Mouse (Mus musculus) cerebellum, adult 2 months (tissue): ENCODE measurements around the gene Crp. TPM values are rescaled to one million over a fixed set of nuclear protein-coding genes. Genes with fewer than 3 reads are reported as not detected.

Experiments used
- DNase-seq, 2 experiments: peaks; one replicate each; pipeline ENCODE4 v3.0.0; 2021
- H3K27ac ChIP-seq: fragments of 200-500 bp; 2 replicates; pipeline ENCODE4 v1.5.1; 2012; ENCODE audit warnings: low read length, control low read depth, inconsistent platforms; ENCODE audit not compliant: insufficient read depth
- H3K27me3 ChIP-seq: fragments of 200-500 bp; 2 replicates; pipeline ENCODE4 v1.6.1; 2012; ENCODE audit warnings: inconsistent platforms, mild to moderate bottlenecking, low read length, moderate library complexity; ENCODE audit not compliant: control insufficient read depth, insufficient read depth
- H3K4me1 ChIP-seq: fragments of 200-500 bp; 2 replicates; pipeline ENCODE4 v1.6.1; 2011; ENCODE audit warnings: low read length; ENCODE audit not compliant: control insufficient read depth, insufficient read depth
- H3K4me3 ChIP-seq: fragments of 200-500 bp; replicated peaks from 2 replicates; pipeline ENCODE3; 2011; ENCODE audit warnings: mild to moderate bottlenecking, low read depth, low read length, control low read depth; ENCODE audit not compliant: insufficient read depth
- CTCF ChIP-seq: fragments of 200-500 bp; IDR thresholded peaks from 2 replicates; pipeline ENCODE4 v1.5.1; 2011; ENCODE audit warnings: low read depth, mild to moderate bottlenecking, control low read depth, low read length, moderate library complexity, borderline replicate concordance; ENCODE audit not compliant: insufficient read depth
- POLR2A ChIP-seq: fragments of 200-500 bp; IDR thresholded peaks from 2 replicates; pipeline ENCODE4 v1.6.1; 2011; ENCODE audit warnings: low read length, control low read depth, borderline replicate concordance; ENCODE audit not compliant: insufficient read depth
- WGBS: fragments of 180-500 bp; shearing (Covaris S2); methylation state at CpG from one replicate; pipeline ENCODE4 v1.1.7; 2018; 5-methylcytosine and 5-hydroxymethylcytosine counted together
- polyA plus RNA-seq: library from polyadenylated mRNA; depleted of rRNA; stranded (reverse); fragments of >200 nt; gene quantifications from 2 replicates; pipeline ENCODE4 v1.2.3, GENCODE M21; 2012

The Crp gene
- polyA plus RNA-seq, 1 experiment = not detected

GRCm38 (mm10) chr1:172711962-172712361, 14.1 kb downstream of the Crp start:
- 60% methylated on average over 4 of the region's 4 CpGs for WGBS
- no peak overlapping the region for H3K27ac ChIP-seq
- H3K4me3 ChIP-seq = no peak overlapping the region
- H3K27me3 ChIP-seq = no peaks in the 10 kb centered on the region
- TF ChIP-seq POLR2A (no peak), CTCF (no peak)
- H3K4me1 ChIP-seq = no peaks in the 10 kb centered on the region
- no peak for DNase-seq

- H3K27ac ChIP-seq = no peak overlapping the region
- WGBS = 79% methylated on average over 3 of the region's 3 CpGs
- no peak overlapping the region for H3K4me3 ChIP-seq
- no peaks in the 10 kb centered on the region for H3K27me3 ChIP-seq
- H3K4me1 ChIP-seq = no peaks in the 10 kb centered on the region
- TF ChIP-seq CTCF (no peak), POLR2A (no peak)
- DNase-seq = no peak
Measured at GRCm38 (mm10) chr1:172751241-172751640, 53.4 kb downstream of the Crp start.

- H3K4me3 ChIP-seq = no peak overlapping the region
- 72% methylated on average over 7 of the region's 7 CpGs for WGBS
- no peak for TF ChIP-seq CTCF
- TF ChIP-seq POLR2A = no peak
- no peaks in the 10 kb centered on the region for H3K4me1 ChIP-seq
- no peak for DNase-seq
- no peaks in the 10 kb centered on the region for H3K27me3 ChIP-seq
- no peak overlapping the region for H3K27ac ChIP-seq
Measured at GRCm38 (mm10) chr1:172755151-172755550, 57.3 kb downstream of the Crp start.

- Histone ChIP-seq H3K4me3 (no peak overlapping the region), H3K4me1 (no peaks in the 10 kb centered on the region), H3K27ac (no peak overlapping the region), H3K27me3 (no peaks in the 10 kb centered on the region)
- WGBS = 41% methylated on average over 1 of the region's 1 CpGs
- DNase-seq = no peak
- no peak for TF ChIP-seq POLR2A
- no peak for TF ChIP-seq CTCF
Measured at GRCm38 (mm10) chr1:172759525-172759924, 61.7 kb downstream of the Crp start.

- TF ChIP-seq POLR2A (no peak), CTCF (no peak)
- Histone ChIP-seq H3K27ac (no peak overlapping the region), H3K4me3 (no peak overlapping the region), H3K27me3 (no peaks in the 10 kb centered on the region), H3K4me1 (no peaks in the 10 kb centered on the region)
- WGBS = 55% methylated on average over 5 of the region's 5 CpGs
- no peak for DNase-seq
Measured at GRCm38 (mm10) chr1:172779195-172779594, 81.3 kb downstream of the Crp start.

GRCm38 (mm10) chr1:172785322-172785721, 87.5 kb downstream of the Crp start:
- TF ChIP-seq POLR2A (no peak), CTCF (no peak)
- no peaks in the 10 kb centered on the region for H3K4me1 ChIP-seq
- DNase-seq = no peak
- H3K27ac ChIP-seq = no peak overlapping the region
- 92% methylated on average over 2 of the region's 2 CpGs for WGBS
- no peaks in the 10 kb centered on the region for H3K27me3 ChIP-seq
- H3K4me3 ChIP-seq = no peak overlapping the region

- no peaks in the 10 kb centered on the region for H3K4me1 ChIP-seq
- no peak for DNase-seq
- 23% methylated on average over 1 of the region's 1 CpGs for WGBS
- H3K27me3 ChIP-seq = no peaks in the 10 kb centered on the region
- H3K27ac ChIP-seq = no peak overlapping the region
- TF ChIP-seq CTCF (no peak), POLR2A (no peak)
- no peak overlapping the region for H3K4me3 ChIP-seq
Measured at GRCm38 (mm10) chr1:172785886-172786285, 88.0 kb downstream of the Crp start.

GRCm38 (mm10) chr1:172828975-172829374, 131.1 kb downstream of the Crp start:
- TF ChIP-seq CTCF (no peak), POLR2A (no peak)
- DNase-seq = no peak
- WGBS = 85% methylated on average over 2 of the region's 2 CpGs
- Histone ChIP-seq H3K27ac (no peak overlapping the region), H3K27me3 (no peaks in the 10 kb centered on the region), H3K4me1 (no peaks in the 10 kb centered on the region), H3K4me3 (no peak overlapping the region)
